ENCODE assay signal across 8 mouse cellular contexts in the genomic region with DNA sequence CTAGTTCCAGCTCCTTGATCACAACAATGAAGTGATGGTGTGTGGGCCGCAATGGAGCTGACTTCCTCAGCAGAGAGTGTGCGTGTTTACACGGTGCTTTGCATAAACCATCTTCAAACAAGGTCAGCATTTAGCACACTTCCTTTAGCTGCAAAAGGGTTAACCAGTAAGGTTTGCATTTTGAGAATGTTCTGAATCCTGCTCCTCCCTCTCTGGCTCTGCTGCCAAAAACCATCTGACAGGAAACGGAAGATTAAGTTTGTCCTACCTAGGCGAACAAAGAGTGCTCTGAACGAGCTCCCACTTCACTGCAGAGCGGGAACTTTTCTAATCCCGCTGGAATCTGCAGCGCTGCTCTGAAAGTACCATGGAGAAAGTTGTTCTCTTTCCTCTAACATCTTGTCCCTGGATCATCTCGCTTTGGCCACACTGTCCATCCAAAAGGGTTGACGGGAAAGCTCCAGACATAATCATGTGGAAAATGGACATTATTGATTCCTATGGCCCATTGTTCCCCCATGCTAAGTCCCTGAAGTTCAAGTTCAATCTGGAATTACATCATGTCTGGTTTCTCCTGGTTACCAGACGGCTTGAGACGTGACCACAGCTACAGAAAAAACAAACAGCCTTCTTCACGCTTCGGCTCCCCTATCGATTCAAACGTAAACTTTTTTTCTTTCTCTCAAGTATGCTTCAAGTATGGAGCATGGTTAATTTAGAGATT.
A peak's percentile ranks its signal among the peaks of the same experiment; 100 is the strongest.
DNase-seq lines count a peak whose midpoint lies in the region; ATAC-seq and TF ChIP-seq lines count a peak whose summit lies in the region.

No protein-coding gene starts in this region.

- peaks cover 24% of the 10 kb centered on the region for H3K4me1 ChIP-seq in E14TG2a.4 (replicated peaks; ENCODE audit: low read depth, low read length)
- H3K4me1 ChIP-seq in intestine, embryonic 15.5 days (replicated peaks), result peaks cover 10% of the 10 kb centered on the region
- H3K4me1 ChIP-seq in lung, embryonic 14.5 days (ENCODE audit: insufficient read depth), result peaks cover 35% of the 10 kb centered on the region

- H3K36me3 ChIP-seq in E14TG2a.4 (ENCODE audit: insufficient read depth, low read length), result peaks cover 11% of the 10 kb centered on the region; the same call in 1 of the 2 replicates
- H3K36me3 ChIP-seq in intestine, embryonic 15.5 days, result no peaks in the 10 kb centered on the region
- H3K36me3 ChIP-seq in lung, embryonic 14.5 days (ENCODE audit: insufficient read depth), result peaks cover 50% of the 10 kb centered on the region

- no peak overlapping the region for H3K9ac ChIP-seq in intestine, embryonic 15.5 days
- 0 out of 2 replicates have a peak overlapping the region, but pooled peaks have one; percentile 14 for H3K9ac ChIP-seq in lung, embryonic 14.5 days

- H3K4me2 ChIP-seq in intestine, embryonic 15.5 days (replicated peaks), result peak overlapping the region; percentile 20; the same call in 1 of the 2 replicates
- H3K4me2 ChIP-seq in lung, embryonic 14.5 days, result peak overlapping the region; percentile 38

- no peak for TF ChIP-seq CTCF in E14TG2a.4 (conservative IDR thresholded peaks at IDR 0.05; ENCODE audit: low read length)
- no peak for TF ChIP-seq CTCF in brain, embryonic 14.5 days (IDR thresholded peaks at IDR 0.05; ENCODE audit: borderline replicate concordance, extremely low read depth, insufficient read depth, insufficient read length)
- no peak for TF ChIP-seq CTCF in lung, embryonic 14.5 days (IDR thresholded peaks at IDR 0.05; ENCODE audit: low read depth)

- H3K27ac ChIP-seq in intestine, embryonic 15.5 days, result peak overlapping the region; percentile 78
- peak overlapping the region; percentile 97 for H3K27ac ChIP-seq in lung, embryonic 14.5 days (ENCODE audit: low read depth)

- H3K4me3 ChIP-seq in E14TG2a.4 (replicated peaks; ENCODE audit: low read length), result peak overlapping the region; percentile 3; the same call in 1 of the 2 replicates
- H3K4me3 ChIP-seq in intestine, embryonic 15.5 days (replicated peaks), result no peak overlapping the region
- no peak overlapping the region for H3K4me3 ChIP-seq in lung, embryonic 14.5 days (ENCODE audit: low read depth, low read length)

- peak; percentile 76 for ATAC-seq in intestine, embryonic 15.5 days
- ATAC-seq in lung, embryonic 14.5 days (ENCODE audit: insufficient read depth), result peak; percentile 69

- H3K27me3 ChIP-seq in E14TG2a.4 (ENCODE audit: insufficient read depth, low read length), result no peaks in the 10 kb centered on the region
- H3K27me3 ChIP-seq in intestine, embryonic 15.5 days (replicated peaks), result no peaks in the 10 kb centered on the region
- H3K27me3 ChIP-seq in lung, embryonic 14.5 days (ENCODE audit: insufficient read depth, low read length), result no peaks in the 10 kb centered on the region

- WGBS in intestine, embryonic 15.5 days, result 15% methylated on average over 17 of the region's 17 CpGs
- 5% methylated on average over 17 of the region's 17 CpGs for WGBS in lung, embryonic 14.5 days

- DNase-seq in brain, embryonic 14.5 days (ENCODE audit: low read depth), result peak; percentile 95
- DNase-seq in heart, adult 11 months, result peak; percentile 97
- peak; percentile 89 for DNase-seq in lung, embryonic 14.5 days
- peak; percentile 12 for DNase-seq in ovary, postnatal 36 days (ENCODE audit: low spot score)
- no peak for DNase-seq in thymus, postnatal 36 days
- no peak for DNase-seq in frontal cortex, postnatal 14 days (ENCODE audit: low spot score in 2 of 2)

- TF ChIP-seq POLR2A in brain, embryonic 14.5 days (IDR thresholded peaks at IDR 0.05; ENCODE audit: borderline replicate concordance, extremely low read depth, insufficient read depth, insufficient read length, poor library complexity, severe bottlenecking), result no peak

- no peaks in the 10 kb centered on the region for H3K9me3 ChIP-seq in E14TG2a.4 (ENCODE audit: low read length)
- H3K9me3 ChIP-seq in intestine, embryonic 15.5 days, result no peaks in the 10 kb centered on the region
- no peaks in the 10 kb centered on the region for H3K9me3 ChIP-seq in lung, embryonic 14.5 days (ENCODE audit: low read depth, low read length)

Comparison
In these comparisons a context has a peak if more than half of its experiments do, and no peak if none do; other contexts are left out.
1. DNase-seq: peak in brain, embryonic 14.5 days (single experiment), heart, adult 11 months (single experiment), lung, embryonic 14.5 days (single experiment) and ovary, postnatal 36 days (single experiment); none in thymus, postnatal 36 days (0 of 2) and frontal cortex, postnatal 14 days (0 of 2).